Mouse (Mus musculus) cerebellum, adult 18-20 months (tissue): Measurements from ENCODE around the gene Epha7.

Experiments used
- DNase-seq, 2 experiments: peaks; one replicate each; pipeline ENCODE4 v3.0.0; 2021

Gene Epha7

DNA sequence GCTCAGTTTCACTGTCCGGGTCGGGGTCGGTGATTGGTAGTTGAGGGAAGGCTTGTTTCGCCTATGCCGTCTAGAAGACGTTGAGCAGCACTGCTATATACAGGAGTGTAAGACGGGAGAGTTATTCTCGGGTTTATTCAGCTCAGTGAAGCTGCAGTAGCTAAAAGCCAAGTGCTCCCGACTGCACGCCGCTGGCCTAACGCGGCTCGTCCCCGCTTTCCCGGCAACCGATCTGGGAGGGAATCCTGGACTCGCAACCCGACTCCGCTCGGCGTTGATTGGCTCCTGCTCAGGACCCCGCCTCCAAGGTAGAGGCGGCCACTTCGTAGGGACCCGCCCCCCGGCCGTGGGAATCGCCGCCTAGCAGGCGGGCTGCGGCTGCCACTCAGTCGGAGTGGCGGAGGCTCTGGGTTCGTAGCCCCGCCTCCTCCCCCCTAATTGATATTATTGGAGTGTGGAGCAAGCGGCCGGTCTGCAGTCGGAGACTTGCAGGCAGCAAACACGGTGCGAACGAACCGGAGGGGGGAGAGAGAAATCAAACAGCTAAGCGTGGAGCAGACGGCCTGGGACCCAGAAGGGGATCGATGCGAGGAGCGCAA is at the start of gene Epha7:
TSS of gene Epha7 (plus strand) at position 441 of the 599 bp plus-strand sequence.
- DNase-seq: peak; percentile 97 to 99

GRCm38 (mm10) chr4:28783961-28784360 is 29.0 kb upstream of the Epha7 start:
- DNase-seq: no peak

DNA sequence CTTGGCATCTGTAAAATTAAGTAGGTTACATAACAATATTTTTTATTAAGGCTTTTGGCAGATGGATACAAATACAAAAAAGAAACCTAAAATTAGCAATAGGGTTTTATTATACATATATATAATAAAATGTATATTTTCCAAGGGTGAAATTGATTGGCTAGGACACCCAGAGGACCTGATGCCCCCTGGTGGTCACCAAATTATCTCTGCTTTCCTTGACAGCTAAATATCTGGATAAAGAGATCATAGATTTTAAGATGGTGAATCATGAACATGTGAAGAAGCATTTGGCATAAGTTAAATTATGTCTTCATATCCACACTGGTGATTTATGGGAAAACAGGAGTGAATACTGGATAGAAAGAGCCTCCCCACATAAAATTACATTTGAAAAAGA is 4.1 kb upstream of the Epha7 start:
- peak; percentile 37 to 46 for DNase-seq

- no peak for DNase-seq
These were observed 3.2 kb upstream of the Epha7 start for GRCm38 (mm10) chr4:28809703-28810102.

DNA sequence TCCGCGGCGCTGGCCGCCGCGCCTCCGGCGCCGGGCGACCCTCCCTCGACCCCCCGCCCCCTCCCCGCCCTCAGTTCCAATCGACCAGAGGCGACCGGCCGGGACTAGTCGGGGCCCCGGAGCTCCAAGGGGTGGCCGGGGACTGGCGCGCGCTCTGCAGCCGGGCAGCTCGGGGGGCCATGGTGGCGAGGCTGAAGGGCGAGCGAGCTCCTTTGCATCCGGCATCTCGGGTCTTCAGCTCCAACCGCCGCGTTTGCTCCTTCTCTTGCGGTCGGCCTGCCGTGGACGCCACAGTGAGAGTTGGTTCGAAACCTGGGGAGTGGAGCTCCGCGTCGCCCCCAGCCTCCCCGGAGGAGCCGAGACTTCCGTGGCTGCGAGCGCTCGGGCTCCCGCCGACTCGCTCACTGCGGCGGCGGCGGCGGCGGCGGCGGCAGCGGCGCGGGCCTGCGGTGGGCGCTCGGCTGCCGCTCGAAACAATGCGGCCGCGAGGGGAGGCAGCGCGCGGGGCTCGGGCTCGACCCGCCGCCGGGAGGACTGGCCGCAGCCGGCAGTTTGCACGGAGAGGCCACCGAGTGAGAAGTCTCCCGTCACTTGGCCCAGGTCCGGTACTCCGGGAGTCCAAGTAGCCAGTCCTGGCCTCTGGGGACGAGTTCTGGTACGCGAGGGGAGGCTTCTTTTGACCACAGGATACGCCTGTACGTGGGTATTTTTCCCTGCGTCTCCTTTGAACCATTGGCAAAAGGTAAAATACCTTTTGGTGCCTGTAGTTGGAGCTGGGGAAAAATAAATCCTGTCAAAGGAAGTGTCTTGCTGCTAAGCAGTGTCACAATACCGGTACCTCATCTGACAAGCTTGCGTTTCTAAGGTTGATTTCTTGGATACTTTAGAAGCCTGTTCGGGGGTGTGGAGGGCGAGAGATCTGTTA is 882 bp downstream of the Epha7 start:
- DNase-seq: peak; percentile 63 to 71

DNA sequence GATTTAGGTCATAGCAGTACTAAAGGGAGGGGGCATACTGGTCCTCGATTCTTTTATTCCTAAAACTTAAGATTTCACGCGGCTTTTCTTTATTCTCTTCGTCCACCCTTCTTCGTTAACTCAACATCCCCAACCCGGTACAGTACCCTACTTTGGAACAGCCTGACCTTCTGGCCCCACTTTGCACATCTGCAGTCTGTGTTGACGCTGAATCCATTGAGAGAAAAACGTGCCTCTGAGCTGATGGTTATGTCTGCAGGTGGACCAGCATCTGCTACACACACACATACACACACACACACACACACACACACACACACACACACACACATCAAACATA is 1.5 kb downstream of the Epha7 start:
- DNase-seq: no peak

- DNase-seq: peak; percentile 76 to 83
These were observed 2.1 kb downstream of the Epha7 start for GRCm38 (mm10) chr4:28814816-28815620.

- DNase-seq: no peak
These were observed 2.6 kb downstream of the Epha7 start for GRCm38 (mm10) chr4:28815621-28815920.

DNA sequence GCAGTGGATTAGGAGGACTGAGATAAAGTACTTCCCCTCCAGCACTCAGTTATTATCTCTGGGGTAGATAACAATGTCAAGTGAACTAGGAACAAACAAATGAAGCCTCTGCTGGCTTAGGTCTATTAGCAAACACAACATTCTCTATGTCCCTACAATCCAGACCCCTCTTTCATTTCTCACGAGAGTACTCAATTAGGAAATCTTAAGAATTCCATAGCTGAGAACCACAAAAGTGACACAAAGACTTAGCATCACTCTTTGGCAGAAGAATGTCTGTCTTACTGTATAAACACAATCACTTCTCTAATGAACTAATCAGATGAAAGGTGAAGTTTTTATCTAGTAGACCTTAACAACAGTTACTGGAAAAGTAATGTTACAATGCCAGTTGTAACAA is 10.7 kb downstream of the Epha7 start:
- DNase-seq: no peak

- peak; percentile 66 to 76 for DNase-seq
These were observed 11.7 kb downstream of the Epha7 start for GRCm38 (mm10) chr4:28824616-28825015.

GRCm38 (mm10) chr4:28837669-28838068 is 24.7 kb downstream of the Epha7 start:
- DNase-seq: no peak

DNA sequence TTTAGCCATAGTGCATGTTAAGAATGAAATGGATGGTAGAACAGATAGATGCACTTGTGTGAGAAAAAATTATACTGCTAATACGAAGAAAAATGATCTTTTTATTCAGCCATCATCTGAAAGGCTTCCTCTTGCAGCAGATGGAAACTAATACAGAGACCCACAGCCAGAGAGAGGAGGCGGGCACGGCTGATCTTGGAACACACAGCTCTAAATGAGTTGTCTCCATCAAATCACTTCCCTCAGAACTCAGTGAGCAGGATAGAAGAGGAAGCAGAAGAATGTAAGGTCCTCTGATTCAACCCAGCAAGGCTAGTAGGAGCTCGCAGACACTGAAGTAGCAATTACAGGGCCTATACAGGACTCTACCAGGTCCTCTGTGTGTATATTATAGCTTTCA is 33.4 kb downstream of the Epha7 start:
- DNase-seq: no peak

DNA sequence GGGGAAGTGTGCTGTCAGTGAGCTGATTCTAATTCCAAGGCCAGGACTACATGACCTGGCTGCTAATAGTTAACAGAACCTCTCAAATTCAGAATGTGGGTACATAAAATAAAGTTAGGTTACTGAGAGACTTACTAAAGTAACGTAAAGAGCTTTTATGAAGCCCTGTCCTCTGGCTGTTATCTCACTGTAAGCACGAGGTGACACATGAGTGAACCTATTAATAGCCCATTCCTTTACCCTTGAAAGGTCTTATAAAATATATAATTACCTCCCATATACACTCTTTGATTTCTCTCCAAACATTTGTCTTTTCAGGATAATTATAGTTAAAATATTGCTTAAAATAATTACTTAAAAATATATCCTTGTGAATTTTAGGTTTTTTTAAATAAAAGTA is 37.5 kb downstream of the Epha7 start:
- DNase-seq: no peak

- no peak for DNase-seq
These were observed 50.1 kb downstream of the Epha7 start for GRCm38 (mm10) chr4:28862845-28863666.

DNA sequence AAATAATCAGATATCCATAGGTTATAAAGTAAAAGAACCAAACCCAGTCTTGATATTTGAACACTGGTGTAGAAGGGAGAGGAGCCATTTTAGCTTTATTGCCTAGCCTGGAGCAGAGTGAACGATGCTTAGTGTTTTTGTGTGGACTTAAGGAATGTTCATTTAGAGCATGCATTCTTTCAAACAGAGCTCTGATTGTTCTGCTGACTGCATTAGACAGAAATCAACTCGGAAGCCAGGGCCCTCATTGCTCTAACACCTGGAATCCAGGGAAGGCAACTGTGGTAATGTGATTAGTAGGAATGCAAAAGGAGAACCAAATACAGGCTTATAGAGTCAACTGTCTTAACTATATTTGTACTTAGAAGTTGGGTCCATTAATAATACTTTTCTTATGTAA is 53.5 kb downstream of the Epha7 start:
- DNase-seq: no peak

DNA sequence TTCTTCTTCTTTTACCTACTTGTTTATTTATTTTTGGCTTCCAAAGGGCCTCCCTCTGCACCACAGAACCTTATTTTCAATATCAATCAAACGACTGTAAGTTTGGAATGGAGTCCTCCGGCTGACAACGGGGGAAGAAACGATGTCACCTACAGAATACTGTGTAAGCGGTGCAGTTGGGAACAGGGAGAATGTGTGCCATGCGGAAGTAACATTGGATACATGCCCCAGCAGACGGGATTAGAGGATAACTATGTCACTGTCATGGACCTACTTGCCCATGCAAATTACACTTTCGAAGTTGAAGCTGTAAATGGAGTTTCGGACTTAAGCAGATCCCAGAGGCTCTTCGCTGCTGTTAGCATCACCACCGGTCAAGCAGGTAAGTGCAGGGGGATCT is 58.7 kb downstream of the Epha7 start:
- no peak for DNase-seq

GRCm38 (mm10) chr4:28881271-28882044 is 68.5 kb downstream of the Epha7 start:
- DNase-seq: no peak

DNA sequence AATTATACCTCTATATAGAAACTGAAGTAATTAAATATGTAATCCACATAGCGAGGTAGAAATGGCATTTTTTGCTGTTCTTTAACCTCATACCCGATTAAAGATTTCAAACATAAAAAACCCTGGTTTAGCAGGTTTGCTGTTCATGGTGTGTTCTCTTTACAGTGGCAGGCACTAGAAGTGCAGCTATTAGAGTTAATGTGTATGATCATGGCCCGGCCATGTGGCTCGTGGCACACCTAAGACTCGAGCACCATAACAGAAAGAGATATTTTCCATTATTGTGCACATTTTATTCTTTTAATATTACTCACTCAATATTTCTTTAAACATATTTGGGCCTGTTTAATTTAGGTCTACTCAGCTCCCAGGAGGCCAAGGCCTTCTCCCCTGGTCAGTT is 76.7 kb downstream of the Epha7 start:
- no peak for DNase-seq

- DNase-seq: no peak
These were observed 77.2 kb downstream of the Epha7 start for GRCm38 (mm10) chr4:28890102-28890501.

GRCm38 (mm10) chr4:28895480-28895879 is 82.5 kb downstream of the Epha7 start:
- peak; percentile 7 to 17 for DNase-seq

DNA sequence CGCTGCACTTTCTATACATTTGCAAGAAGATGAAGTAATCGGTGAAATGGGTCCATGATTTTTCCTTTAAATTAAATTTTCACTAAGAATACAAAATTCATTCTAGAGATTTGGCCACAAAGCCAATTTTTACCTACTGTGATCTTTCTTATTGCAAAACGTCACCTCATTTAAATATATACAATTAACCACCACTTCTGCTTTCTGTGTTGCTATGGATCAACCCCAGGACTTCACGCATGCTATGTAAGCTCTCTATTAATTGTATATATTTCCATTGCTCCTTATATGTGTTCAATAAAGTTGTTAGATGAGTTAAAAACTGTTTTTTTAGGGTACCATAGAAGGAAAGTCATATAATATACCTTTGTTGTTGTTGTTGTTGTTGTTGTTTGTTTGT is 86.4 kb downstream of the Epha7 start:
- no peak for DNase-seq

GRCm38 (mm10) chr4:28899783-28900182 is 86.9 kb downstream of the Epha7 start:
- no peak for DNase-seq
